Mouse (Mus musculus) E14TG2a.4 (cell line): ENCODE measurements around the gene Kmt5b.

Source experiments
- CTCF ChIP-seq: conservative IDR thresholded peaks from 2 replicates; pipeline ENCODE4 v1.5.1; 2014; ENCODE audit warnings: low read length
- NANOG ChIP-seq: IDR thresholded peaks from 2 replicates; pipeline ENCODE4 v1.6.1; 2014; ENCODE audit warnings: borderline replicate concordance, low read length, mixed read lengths

DNA sequence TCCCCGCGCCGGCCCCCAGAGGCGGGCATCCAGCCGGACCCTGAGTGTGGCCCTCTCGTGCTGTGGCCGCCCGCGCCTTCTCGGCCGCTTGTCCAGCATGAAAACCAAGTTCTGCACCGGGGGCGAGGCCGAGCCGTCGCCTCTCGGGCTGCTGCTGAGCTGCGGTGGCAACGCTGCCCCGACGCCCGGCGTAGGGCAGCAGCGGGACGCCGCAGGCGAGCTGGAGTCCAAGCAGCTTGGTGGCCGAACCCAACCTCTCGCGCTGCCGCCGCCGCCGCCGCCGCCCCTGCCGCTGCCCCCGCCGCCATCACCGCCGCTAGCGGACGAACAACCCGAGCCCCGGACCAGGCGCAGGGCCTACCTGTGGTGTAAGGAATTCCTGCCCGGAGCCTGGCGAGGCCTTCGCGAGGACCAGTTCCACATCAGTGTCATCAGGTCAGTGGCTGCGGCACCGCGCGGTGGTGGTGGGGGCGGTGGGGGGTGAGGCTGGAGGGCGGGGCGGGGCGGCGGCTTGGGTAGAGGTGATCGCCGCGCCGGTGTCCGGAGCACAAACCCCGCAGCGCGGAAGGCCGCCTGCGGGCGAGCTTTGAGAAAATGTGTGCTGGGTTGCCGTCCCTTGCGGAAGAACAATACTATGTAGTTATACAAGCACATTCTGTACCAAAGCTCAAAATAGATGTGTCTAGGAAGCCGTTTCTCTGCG, 84.9 kb downstream of the Kmt5b start:
- no peak for TF ChIP-seq CTCF
- TF ChIP-seq NANOG: no peak
